Mouse (Mus musculus): ENCODE results near the gene Cacna1f. TPM values are rescaled to one million over a fixed set of nuclear protein-coding genes. Genes with fewer than 3 reads are reported as not detected.

Cacna1f gene
- polyA plus RNA-seq (2015; fragmentation: Nextera tagmentation; extraction: Ambion mirVana): 0.04 TPM in 1 of 2 replicates, not detected in the other

DNA sequence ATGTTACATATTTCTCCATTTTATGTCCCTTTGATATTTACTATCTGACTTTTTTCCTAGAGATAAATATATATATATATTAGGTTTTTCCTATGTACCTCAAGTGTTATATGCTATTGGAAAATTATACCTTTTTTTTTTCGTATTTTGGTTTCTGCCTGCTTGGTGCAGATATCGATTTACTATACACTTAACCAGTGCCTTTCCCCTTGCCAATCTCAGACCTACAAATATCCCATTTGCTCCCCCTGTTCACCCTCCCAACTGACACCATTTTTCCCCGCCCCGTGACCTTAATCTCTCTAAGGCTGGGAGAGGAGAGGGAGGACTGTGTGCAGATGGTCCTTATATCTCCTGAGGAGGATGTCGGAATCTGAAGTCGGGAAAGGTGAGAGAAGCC, at the start of gene Cacna1f:
Gene Cacna1f, plus strand, starts transcription at position 301 of the 400 bp plus-strand sequence.
- Histone ChIP-seq H3K4me1 (replicated peaks; ENCODE audit: insufficient read depth, low read length) (no peaks in the 10 kb centered on the region), H3K27me3 (ENCODE audit: insufficient read depth, low read length) (no peaks in the 10 kb centered on the region), H3K4me2 (ENCODE audit: low read length) (no peak within 1 kb of the TSS), H3K9ac (ENCODE audit: low read depth, low read length) (no peak within 1 kb of the TSS), H3K9me3 (replicated peaks; ENCODE audit: low read length) (no peaks in the 10 kb centered on the region), H3K4me3 (replicated peaks; ENCODE audit: low read depth, low read length) (no peak within 1 kb of the TSS), H3K36me3 (ENCODE audit: insufficient read depth, low read length) (no peaks in the 10 kb centered on the region), H3K27ac (no peak within 1 kb of the TSS)
- WGBS: 70% methylated on average over 6 of the region's 6 CpGs
- ATAC-seq (replicated peaks; ENCODE audit: low FRiP score, low read depth) (no peak), DNase-seq (ENCODE audit: low spot score) (no peak)
- no peak for TF ChIP-seq CTCF (IDR thresholded peaks at IDR 0.05; ENCODE audit: low read depth)

DNA sequence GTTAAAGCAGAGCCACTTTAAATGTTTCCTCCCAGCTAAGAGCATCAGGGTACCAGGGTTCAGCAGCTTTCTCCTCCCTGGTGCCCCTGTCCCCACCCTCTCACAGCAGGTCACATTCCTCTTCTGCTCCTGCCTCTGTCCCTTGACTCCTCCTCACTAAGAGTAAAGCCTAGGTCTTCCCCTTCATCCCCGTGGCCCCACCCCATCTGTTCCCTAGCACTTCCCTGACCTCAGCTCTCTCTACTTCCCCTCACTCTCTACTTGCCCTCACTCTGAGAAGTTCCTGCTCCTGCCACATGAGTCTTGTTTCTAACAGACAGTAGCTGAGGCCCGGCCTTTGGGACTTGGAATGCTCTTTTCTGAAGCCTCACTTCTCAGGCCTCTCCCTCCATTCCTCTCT, 43.8 kb upstream of the Cacna1f start:
- DNase-seq (ENCODE audit: low spot score) (no peak), ATAC-seq (replicated peaks; ENCODE audit: low FRiP score, low read depth) (no peak)
- H3K36me3 ChIP-seq (ENCODE audit: insufficient read depth, low read length): no peaks in the 10 kb centered on the region
- H3K4me3 ChIP-seq (replicated peaks; ENCODE audit: low read depth, low read length): no peak overlapping the region
- no peak overlapping the region for H3K27ac ChIP-seq
- WGBS: 21% methylated on average over 2 of the region's 2 CpGs
- no peak overlapping the region for H3K4me2 ChIP-seq (ENCODE audit: low read length)
- H3K4me1 ChIP-seq (replicated peaks; ENCODE audit: insufficient read depth, low read length): no peaks in the 10 kb centered on the region
- no peaks in the 10 kb centered on the region for H3K27me3 ChIP-seq (ENCODE audit: insufficient read depth, low read length)
- no peaks in the 10 kb centered on the region for H3K9me3 ChIP-seq (replicated peaks; ENCODE audit: low read length)
- no peak for TF ChIP-seq CTCF (IDR thresholded peaks at IDR 0.05; ENCODE audit: low read depth)
- H3K9ac ChIP-seq (ENCODE audit: low read depth, low read length): no peak overlapping the region

DNA sequence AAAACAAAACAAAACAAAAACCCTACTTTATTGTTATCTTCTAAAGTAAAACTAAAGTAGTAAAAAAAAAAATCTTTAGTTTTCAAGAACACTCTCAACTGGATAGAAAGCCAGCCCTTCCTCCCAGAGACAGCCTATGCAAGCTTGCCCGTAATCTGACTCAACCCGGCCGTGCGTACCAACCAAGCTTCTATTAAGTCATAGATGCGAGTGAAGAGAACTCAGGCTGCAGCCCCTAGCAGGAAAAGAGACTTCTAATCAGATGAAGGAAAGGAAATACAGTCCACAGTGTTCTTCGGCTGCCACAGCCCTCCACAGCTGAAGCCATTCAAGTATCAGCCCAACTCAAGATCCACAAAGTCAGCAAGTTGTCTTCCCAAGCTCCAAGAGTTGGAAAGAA, 40.5 kb upstream of the Cacna1f start:
- Histone ChIP-seq H3K4me3 (replicated peaks; ENCODE audit: low read depth, low read length) (no peak overlapping the region), H3K9ac (ENCODE audit: low read depth, low read length) (no peak overlapping the region), H3K4me2 (ENCODE audit: low read length) (no peak overlapping the region), H3K36me3 (ENCODE audit: insufficient read depth, low read length) (no peaks in the 10 kb centered on the region), H3K9me3 (replicated peaks; ENCODE audit: low read length) (no peaks in the 10 kb centered on the region), H3K27me3 (ENCODE audit: insufficient read depth, low read length) (no peaks in the 10 kb centered on the region), H3K27ac (no peak overlapping the region), H3K4me1 (replicated peaks; ENCODE audit: insufficient read depth, low read length) (no peaks in the 10 kb centered on the region)
- WGBS: 83% methylated on average over 6 of the region's 6 CpGs
- no peak for TF ChIP-seq CTCF (IDR thresholded peaks at IDR 0.05; ENCODE audit: low read depth)
- no peak for ATAC-seq (replicated peaks; ENCODE audit: low FRiP score, low read depth)
- no peak for DNase-seq (ENCODE audit: low spot score)

DNA sequence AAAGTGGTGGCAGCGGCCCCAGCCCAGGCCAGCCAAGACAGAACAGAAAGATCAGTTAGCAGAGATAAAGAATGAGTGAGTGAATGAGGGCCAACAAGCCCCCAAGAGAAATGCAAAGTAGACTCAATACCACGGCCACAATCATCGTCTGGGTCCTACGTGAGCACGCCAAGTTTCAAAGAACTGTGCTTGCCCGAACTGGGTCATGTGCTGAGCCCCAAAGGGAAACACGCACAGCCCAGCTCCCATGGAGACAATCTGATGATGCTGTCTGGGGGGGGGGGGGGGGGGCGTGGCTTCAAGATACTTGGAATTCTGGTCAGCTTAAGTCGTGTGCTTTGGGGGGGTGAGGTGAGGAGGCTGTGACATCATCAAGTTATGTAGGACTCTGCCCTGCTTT, 39.4 kb upstream of the Cacna1f start:
- no peak overlapping the region for H3K9ac ChIP-seq (ENCODE audit: low read depth, low read length)
- H3K4me3 ChIP-seq (replicated peaks; ENCODE audit: low read depth, low read length): no peak overlapping the region
- H3K36me3 ChIP-seq (ENCODE audit: insufficient read depth, low read length): no peaks in the 10 kb centered on the region
- no peak overlapping the region for H3K4me2 ChIP-seq (ENCODE audit: low read length)
- DNase-seq (ENCODE audit: low spot score) (no peak), ATAC-seq (replicated peaks; ENCODE audit: low FRiP score, low read depth) (no peak)
- H3K27me3 ChIP-seq (ENCODE audit: insufficient read depth, low read length): no peaks in the 10 kb centered on the region
- H3K9me3 ChIP-seq (replicated peaks; ENCODE audit: low read length): no peaks in the 10 kb centered on the region
- no peak overlapping the region for H3K27ac ChIP-seq
- no peak for TF ChIP-seq CTCF (IDR thresholded peaks at IDR 0.05; ENCODE audit: low read depth)
- H3K4me1 ChIP-seq (replicated peaks; ENCODE audit: insufficient read depth, low read length): no peaks in the 10 kb centered on the region
- 78% methylated on average over 8 of the region's 9 CpGs for WGBS

DNA sequence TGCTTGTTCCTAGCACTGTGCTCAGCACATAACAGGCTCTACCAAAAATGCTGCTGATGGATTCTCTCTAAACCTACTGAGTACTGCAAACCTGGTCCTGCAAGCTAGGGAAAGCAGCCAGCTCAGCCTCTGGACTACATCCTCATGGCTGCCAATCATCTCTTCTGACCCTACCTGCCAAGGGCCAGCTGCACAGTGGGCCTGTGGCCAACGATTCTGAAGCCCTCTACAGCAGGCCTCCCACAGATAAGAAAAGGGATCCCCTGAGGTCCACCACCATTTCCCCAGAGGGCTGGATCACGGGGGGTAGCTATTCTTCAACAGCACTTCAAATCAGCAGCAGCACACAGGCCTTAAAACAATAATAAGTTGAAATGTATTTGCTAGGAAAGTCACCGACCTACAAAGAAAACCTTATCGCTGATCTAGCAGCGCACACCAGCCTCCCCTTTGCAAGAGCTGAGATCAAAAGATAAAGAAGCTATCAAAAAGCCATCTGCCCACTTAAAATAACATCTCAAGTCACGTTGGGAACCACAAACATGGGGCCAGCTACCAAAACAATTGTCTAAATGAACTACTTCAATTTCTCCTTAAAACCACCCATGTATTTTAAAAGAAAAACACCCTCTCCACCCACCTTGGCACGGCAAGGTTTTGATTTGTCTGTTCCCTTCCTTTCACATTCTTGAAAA, 36.3 kb upstream of the Cacna1f start:
- WGBS: 47% methylated on average over 7 of the region's 7 CpGs
- Histone ChIP-seq H3K27ac (no peak overlapping the region), H3K36me3 (ENCODE audit: insufficient read depth, low read length) (no peaks in the 10 kb centered on the region), H3K4me1 (replicated peaks; ENCODE audit: insufficient read depth, low read length) (no peaks in the 10 kb centered on the region; the same call in 1 of the 2 replicates), H3K9ac (ENCODE audit: low read depth, low read length) (no peak overlapping the region), H3K4me2 (ENCODE audit: low read length) (no peak overlapping the region), H3K27me3 (ENCODE audit: insufficient read depth, low read length) (no peaks in the 10 kb centered on the region), H3K4me3 (replicated peaks; ENCODE audit: low read depth, low read length) (no peak overlapping the region), H3K9me3 (replicated peaks; ENCODE audit: low read length) (no peaks in the 10 kb centered on the region)
- DNase-seq (ENCODE audit: low spot score) (no peak), ATAC-seq (replicated peaks; ENCODE audit: low FRiP score, low read depth) (no peak)
- no peak for TF ChIP-seq CTCF (IDR thresholded peaks at IDR 0.05; ENCODE audit: low read depth)

DNA sequence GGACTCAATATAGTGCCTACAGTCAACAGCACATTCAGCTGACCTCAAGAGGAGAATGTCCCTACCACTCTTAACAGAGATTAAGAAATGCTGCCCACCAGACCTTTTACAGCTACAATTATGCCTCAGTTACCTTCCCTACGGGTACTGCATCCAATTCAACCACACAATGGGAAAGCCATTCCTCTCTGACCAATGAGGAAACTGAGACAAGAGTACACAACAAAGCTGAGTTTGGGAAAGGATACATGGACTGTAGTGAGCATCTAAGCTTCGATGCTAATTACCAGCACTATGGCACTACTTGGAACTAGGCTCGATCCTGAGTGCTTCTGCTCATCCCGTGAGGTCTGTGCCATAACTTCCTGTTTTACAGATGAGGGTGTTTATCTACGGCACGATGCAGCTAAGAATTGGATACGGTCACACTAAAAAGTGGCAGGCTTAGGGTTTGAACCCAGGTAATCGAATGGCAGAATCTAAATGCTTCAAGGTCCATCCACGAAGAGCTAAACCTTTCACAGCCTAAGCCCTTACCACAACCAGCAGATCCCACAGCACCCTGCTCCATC, 35.2 kb upstream of the Cacna1f start:
- WGBS: 92% methylated on average over 9 of the region's 9 CpGs
- TF ChIP-seq CTCF (IDR thresholded peaks at IDR 0.05; ENCODE audit: low read depth): no peak
- no peaks in the 10 kb centered on the region; the same call in 1 of the 2 replicates for H3K4me1 ChIP-seq (replicated peaks; ENCODE audit: insufficient read depth, low read length)
- H3K27me3 ChIP-seq (ENCODE audit: insufficient read depth, low read length): no peaks in the 10 kb centered on the region
- no peaks in the 10 kb centered on the region for H3K9me3 ChIP-seq (replicated peaks; ENCODE audit: low read length)
- no peak overlapping the region for H3K4me2 ChIP-seq (ENCODE audit: low read length)
- no peaks in the 10 kb centered on the region for H3K36me3 ChIP-seq (ENCODE audit: insufficient read depth, low read length)
- DNase-seq (ENCODE audit: low spot score): no peak
- H3K27ac ChIP-seq: no peak overlapping the region
- H3K4me3 ChIP-seq (replicated peaks; ENCODE audit: low read depth, low read length): no peak overlapping the region
- H3K9ac ChIP-seq (ENCODE audit: low read depth, low read length): no peak overlapping the region
- no peak for ATAC-seq (replicated peaks; ENCODE audit: low FRiP score, low read depth)
